Mouse (Mus musculus): ENCODE results near the gene Tor1b.
A peak's percentile ranks its signal among the peaks of the same experiment; 100 is the strongest.
"Not testable (repeated sequence)": the region's sequence is repeated elsewhere in the genome, so short reads cannot be mapped to it uniquely, and the experiment has no call there.

Tor1b gene

GRCm38 (mm10) chr2:30933032-30933431, 19.7 kb upstream of the Tor1b start:
- DNase-seq: no peak

DNA sequence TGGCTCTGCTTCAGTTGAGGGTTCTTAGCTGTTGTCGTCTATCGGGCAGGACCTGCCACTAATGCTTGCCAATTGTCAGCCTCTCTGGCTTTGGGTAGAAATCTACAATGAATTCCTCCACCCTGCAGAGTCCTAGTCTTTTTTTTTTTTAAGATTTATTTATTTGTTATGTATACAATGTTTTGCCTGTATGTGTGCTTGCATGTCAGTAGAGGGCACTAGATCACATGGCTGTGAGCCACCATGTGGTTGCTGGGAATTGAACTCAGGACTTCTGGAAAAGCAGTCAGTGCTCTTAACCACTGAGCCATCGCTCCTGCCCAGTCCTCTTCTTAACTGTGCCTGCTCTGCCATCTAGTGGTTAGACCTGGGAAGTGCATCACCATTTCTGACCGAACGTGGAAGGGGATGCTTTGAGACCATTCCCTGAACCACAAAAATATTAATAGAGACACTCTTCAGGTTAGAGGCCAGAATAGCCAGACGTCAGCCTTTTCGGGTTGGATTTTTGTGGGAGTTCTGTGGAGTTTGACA, 18.8 kb upstream of the Tor1b start:
- peak; percentile 72 for DNase-seq

DNA sequence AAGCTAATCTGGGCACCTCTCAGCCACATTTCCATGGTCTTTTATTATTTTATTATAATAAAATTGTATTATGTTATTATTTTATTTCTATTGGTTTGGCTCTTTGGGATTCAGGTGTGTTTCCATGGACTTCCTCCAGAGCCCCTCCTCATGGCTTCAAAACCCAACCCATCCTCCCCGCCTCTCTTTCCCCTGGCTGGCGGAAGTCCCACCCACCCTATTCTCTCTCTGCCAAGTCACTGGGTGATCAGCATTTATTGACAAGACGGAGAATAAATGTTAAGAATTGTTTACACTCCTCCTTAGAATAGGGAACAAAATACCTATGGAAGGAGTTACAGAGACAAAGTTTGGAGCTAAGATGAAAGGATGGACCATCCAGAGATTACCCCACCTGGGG, 16.0 kb upstream of the Tor1b start:
- DNase-seq: no peak

GRCm38 (mm10) chr2:30937731-30938130, 15.0 kb upstream of the Tor1b start:
- no peak for DNase-seq

DNA sequence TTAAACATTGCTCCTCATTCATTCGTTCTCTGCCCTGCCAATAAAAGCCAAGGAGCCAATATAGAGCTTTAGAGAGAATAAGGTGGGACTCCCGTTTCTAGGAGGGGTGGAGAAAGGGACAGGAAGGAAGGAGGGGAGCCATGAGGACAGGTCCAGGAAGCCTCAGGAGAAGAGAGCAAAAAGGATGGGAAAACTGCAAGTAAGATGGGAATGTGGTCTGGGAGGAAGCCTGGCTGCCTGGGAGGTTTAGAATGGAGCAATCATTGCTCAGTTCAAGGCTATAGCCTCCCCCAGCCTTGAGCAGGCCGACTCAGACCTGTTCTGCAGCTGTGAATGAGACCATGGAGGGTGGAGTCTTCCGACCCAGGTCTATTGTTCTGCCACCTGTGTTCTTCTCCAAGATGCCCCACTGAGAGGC, 14.2 kb upstream of the Tor1b start:
- no peak for DNase-seq

GRCm38 (mm10) chr2:30941586-30941985, 11.2 kb upstream of the Tor1b start:
- DNase-seq: no peak

GRCm38 (mm10) chr2:30942116-30942515, 10.6 kb upstream of the Tor1b start:
- not testable (repeated sequence) for DNase-seq

GRCm38 (mm10) chr2:30942603-30943011, 10.2 kb upstream of the Tor1b start:
- peak; percentile 62 for DNase-seq

GRCm38 (mm10) chr2:30952457-30952823, 319 bp upstream of the Tor1b start:
- no peak for DNase-seq

GRCm38 (mm10) chr2:30954797-30955196, 2.0 kb downstream of the Tor1b start:
- no peak for DNase-seq

GRCm38 (mm10) chr2:30957511-30957910, 4.8 kb downstream of the Tor1b start:
- no peak for DNase-seq

- no peak for DNase-seq
Measured at GRCm38 (mm10) chr2:30958726-30959125, 6.0 kb downstream of the Tor1b start.

DNA sequence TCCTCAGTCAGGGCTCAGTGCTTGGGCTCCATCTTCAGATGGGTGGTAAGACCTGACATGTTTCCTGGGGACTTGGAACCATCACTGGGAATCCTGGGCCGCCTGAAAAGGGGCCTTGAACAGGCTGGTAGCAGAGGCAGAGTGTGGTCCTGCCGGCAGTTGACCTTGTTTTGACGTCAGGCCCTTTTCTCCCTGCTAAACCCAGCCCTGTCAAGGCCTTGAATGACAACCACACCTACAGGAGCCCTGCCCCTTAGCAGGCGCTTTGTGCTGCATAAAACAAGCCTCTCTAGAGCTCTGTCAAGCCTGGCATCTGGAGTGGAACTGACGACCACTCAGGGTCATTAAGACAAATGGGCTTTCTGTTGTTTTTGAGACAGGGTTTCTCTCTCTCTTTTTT, 7.1 kb downstream of the Tor1b start:
- DNase-seq: no peak

DNA sequence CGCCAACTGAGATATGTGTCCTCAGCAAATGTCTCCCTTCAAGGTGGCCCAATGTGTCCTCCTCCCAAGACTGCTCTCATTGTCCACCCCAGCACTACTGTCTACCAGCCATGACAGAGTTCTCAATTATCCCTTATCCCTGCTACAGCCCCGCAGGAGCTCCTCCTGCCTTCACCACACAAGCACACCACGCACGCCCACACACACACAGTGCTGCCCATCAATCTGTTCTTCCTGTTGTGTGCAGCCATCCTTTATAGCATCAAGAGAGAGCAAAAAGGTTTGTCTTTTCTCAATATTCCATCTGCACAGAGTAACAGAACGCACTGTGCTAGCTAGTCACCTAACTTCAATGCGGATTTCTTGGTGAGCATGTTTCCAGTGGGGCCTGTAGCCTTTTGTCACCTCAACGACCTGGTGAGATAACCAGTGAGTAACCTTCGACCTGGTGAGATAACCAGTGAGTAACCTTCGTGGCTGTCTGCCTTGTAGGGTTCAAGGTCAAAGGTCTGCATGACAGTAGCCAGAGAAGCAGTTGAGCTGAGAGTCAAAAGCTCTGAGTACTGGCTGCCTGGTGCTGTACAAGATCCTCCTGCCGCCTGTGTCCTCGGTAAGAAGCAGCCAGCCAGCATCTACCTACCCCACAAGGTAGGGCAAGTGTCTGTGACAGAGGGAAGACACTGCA, 10.0 kb downstream of the Tor1b start:
- no peak for DNase-seq

GRCm38 (mm10) chr2:30965627-30966026, 12.9 kb downstream of the Tor1b start:
- no peak for DNase-seq

DNA sequence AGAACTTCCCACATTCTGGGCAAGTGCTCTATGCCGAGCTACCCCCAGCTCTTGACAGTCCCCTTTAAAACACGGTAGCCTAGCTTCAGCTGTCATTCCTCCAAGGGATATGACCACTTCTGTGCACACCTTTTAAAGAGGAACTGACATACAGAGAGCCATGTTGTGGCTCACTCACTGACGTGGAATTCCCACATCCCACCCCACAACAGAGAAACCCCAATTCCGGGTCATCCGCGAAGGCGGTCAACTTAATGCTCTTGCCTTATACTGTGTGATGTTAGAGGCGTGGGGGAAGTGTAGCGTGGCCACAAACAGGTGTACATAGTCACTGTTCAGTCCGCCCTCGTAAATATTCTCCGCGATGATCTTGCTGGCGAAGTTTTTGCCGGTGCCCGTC, 14.1 kb downstream of the Tor1b start:
- no peak for DNase-seq

DNA sequence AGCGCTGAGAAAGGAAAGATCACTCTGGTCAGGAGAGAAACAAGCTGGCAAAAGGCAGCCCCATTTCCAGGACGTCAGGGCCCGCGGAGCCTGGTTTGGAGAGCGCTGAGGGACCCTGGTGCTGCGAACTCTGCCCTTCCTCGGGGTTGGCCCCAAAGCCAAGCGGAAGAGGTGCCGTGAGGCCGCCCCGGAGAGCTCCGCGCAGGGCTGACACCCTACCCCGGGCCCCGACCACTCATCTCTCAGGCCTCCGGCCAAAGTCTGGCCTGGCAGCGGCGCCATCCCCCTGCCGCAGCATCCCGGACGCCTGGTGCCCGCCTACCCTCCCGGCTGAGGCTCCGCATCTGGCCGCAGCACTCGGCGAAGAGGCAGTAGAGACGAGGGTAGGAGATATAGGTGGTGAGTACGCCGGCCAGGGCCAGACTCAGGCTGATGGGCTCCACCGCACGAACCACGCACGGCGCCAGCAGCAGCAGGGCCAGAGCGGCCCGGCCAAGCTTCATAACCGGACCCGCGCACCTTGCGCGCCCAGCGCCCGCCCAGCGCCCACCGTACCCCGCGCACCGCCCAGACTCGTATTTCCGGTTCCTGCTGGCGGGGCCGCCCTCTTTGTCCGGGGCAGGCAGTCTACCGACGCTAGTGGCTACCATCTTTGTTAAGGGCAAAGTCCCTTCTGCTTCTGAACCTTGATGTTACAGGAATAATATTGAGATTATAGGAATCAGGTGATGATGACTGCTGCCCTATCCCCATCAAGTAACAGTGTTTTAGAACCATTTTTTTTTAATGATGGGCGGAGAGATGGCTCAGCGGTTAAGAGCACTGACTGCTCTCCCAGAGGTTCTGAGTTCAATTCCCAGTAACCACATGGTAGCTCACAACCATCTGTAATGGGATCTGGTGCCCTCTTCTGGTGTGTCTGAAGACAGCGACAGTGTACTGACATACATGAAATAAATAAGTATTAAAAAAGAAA, 14.9 kb downstream of the Tor1b start, which contains the start of gene Tor1a:
Tor1a (minus strand) TSS at position 582 of the 976 bp plus-strand sequence.
- peak; percentile 91 for DNase-seq

- DNase-seq: peak; percentile 100
Measured at GRCm38 (mm10) chr2:30981790-30982513, 29.2 kb downstream of the Tor1b start, which contains the start of the genes BC005624 and Usp20. Gene BC005624, minus strand, starts transcription at chr2:30982201. Gene Usp20, plus strand, starts transcription at chr2:30982279.

GRCm38 (mm10) chr2:30983024-30983423, 30.3 kb downstream of the Tor1b start:
- DNase-seq: peak; percentile 71

DNA sequence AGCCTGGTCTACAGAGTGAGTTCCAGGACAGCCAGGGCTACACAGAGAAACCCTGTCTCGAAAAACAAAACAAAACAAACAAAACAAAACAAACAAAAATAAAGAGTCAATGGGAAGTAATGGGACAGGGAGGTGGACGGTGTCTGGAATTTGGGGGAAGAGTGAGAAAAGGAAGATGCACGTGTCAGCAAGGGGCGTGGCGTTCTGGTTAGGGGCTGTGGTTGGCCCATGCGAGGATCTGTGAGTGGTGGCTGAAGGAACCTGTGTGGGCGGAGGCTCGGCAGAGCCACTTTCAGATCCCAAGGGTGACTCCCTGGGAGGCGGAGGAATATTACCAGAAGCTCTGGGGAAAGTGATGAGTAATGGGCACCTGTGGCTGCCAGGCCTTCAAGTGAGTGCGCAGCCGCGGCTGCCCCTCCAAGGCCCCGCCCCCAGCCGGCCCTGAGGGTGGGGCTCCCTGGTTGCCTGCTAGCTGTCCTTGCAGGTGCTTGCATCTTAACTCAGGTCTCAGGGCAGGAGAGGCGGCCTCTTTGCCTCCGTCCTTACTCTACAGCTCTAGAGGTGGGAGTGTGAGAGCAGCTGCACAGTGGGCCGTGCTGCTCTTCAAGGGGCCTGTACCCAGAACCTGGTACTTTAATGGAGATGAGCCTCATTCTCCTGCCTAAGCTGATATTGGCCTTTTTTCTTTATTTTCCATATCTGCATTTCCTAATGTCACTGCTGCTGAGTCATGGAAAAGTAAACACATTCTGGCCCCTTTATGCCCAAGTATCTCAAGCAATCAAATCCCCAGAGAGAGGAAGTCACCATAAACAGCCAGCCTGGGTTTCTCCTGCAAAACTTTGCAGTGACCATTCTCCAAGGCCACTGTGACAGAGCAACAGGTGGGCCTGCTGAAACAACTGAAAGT, 32.6 kb downstream of the Tor1b start:
- peak; percentile 63 for DNase-seq

DNA sequence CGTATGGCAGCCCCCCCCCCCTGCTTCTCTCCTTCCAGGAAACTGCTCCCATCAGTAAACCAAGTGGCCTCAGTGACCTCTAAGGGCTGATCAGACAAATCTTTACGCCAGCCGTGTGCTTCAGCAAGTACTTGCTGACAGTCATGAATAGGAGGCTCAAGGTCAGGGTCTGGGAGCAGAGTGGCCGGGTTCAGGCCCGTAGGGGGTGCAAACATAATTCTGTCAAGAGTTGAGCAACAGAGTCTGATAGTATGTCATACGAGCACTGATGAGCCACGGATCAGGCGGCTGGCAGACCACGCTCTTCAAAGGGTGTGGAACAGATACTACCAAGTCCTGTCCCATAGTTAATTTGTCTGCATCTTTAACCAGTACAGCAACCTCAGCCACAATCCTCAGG, 37.5 kb downstream of the Tor1b start:
- no peak for DNase-seq

DNA sequence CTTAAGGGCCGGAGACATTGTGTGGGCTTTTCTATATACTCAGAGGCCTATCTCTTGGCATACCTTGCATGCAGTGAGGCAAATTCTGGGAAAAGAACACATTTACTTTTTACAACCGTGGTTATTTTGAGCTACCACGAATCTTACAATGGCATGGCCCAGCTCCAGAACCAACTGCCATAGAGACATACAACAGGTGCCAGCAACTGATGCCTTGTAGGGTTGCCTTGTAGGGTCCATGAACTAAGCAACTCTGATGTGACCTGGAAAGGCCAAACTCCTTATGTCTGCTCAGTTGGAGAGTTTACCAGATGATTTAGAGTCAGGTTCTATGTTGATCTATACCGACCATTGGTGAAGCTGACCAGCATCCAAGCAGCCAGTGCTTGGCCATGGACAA, 42.1 kb downstream of the Tor1b start:
- no peak for DNase-seq

Measured in cerebellum, adult 9-11 months (tissue).